Mouse (Mus musculus) neural tube, embryonic 10.5 days (tissue): ENCODE results near the gene Fgf9.

Source experiments
- DNase-seq: peaks from one replicate; pipeline ENCODE4 v3.0.0-alpha.2; 2017; ENCODE audit warnings: low spot score; ENCODE audit errors: extremely low spot score

The Fgf9 gene

GRCm38 (mm10) chr14:58087326-58087725 lies 17.0 kb downstream of the Fgf9 start:
- DNase-seq, result no peak

DNA sequence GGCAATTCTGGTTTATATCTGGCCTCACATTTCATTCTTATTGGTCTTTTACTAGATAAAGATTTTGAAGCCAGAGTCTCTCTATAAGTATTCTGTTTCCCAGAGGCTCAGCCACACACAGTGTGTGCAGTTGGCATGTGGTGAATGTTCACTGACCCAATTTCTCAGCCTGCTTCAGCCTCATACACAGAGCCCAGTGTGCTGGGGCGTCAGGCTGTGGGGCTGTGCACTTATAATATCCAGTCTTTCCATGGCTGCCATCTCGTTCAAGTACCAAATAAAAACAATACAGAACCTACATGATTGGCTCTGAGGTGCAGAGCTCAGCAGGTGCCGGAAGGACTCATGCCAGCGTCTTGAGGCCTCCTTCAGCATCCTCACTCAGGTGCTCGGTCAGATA lies 19.1 kb downstream of the Fgf9 start:
- no peak for DNase-seq

DNA sequence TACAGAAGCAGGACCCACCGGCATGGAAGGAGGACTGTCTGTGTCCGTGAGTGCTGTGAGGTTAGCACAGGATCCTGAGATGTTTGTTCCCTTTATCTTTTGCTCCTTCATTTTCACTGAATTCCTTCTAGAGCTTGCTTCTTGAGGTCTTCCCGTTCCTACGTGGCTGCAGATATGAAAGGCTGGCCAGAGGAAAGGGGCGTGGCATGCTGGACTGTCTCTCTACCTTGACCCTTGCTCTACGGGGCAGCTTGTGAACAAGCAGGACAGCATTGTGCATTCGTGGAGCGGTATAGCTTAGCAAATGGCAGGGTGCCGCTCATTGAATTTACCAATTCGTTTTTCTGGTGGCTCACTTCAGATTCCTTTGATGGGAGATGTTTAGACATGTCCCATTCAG lies 21.0 kb downstream of the Fgf9 start:
- DNase-seq, result no peak

GRCm38 (mm10) chr14:58099599-58099998 lies 29.3 kb downstream of the Fgf9 start:
- no peak for DNase-seq

DNA sequence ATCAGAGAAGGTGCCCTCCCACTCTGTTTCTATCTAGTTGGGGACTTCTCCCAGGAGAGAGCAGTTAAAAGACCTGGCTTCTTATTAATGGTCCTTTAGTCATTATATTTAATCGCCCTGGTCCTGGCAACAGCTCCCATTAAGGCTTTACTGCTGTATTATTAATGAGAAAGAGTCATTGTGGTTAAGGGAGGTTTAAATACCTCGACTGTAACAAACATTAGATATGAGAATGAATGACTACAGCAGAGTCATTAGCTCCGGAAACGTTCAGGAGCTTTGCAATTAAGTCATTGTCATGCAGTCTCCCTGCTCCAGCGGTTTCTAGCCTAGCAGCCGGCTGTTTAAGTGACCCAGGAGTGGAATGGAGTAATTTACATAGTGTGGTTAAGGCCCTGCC lies 31.0 kb downstream of the Fgf9 start:
- DNase-seq, result no peak

DNA sequence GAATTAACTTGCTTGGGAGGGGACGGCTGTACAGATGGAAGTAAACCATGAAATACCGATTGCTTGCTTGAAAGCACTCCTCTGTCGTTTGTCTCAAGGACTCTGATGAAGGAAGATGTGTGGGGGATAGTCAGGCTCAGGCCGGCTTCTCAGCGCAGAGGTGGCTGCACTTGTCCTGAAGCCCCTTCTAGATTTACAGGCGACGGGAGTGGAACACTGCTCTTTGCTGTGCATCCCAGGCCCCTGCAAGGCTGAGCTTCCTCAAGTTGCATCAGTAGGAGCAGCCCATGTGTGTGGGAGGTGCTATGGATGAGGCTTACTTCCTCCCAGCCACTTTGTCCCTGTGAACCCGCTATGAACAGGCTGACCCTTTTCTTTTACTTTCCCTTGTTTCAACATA lies 33.9 kb downstream of the Fgf9 start:
- no peak for DNase-seq

GRCm38 (mm10) chr14:58105596-58105995 lies 35.2 kb downstream of the Fgf9 start:
- DNase-seq, result no peak

- no peak for DNase-seq
Observed at GRCm38 (mm10) chr14:58109601-58110000, 39.3 kb downstream of the Fgf9 start.

GRCm38 (mm10) chr14:58111562-58111961 lies 41.2 kb downstream of the Fgf9 start:
- no peak for DNase-seq

DNA sequence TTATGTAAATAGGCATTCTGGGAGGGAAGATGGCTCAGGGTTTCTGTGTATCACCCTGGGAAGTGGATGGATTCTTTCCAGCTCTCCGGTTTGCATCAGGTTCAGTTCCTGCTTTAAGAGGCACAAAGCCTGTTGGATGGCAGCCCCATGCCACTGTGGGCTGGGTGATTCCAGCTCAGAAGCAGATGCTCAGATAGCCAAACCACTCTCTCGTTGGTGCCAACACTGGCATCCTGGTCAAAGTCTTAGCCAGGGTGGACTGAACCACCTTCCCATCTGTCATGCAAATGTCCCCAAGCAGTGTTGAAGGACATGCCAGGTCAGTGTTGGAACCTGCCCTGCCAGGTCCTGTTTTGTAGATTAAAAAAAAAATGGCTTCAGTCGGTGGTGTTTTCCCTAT lies 42.0 kb downstream of the Fgf9 start:
- no peak for DNase-seq

- no peak for DNase-seq
Observed at GRCm38 (mm10) chr14:58113180-58113579, 42.8 kb downstream of the Fgf9 start.

DNA sequence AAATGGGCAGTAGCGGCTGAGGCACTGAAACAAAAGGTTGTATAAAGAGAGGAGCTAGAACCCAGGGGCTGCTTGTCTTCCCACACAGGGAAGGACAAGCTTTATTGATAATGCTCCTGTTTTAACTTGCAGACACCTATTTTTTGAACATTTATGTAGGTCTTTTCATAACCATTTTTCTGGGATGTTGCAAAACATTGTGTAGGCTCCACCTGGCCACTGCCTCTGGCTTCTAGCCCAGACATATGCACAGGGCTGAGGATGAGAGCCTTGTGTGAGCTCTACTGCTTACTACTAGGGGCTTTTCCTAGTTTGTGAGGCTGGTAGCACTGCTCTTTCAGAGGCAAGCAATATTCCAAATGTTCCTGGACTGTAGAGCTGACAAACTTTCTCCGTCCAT lies 43.8 kb downstream of the Fgf9 start:
- no peak for DNase-seq

DNA sequence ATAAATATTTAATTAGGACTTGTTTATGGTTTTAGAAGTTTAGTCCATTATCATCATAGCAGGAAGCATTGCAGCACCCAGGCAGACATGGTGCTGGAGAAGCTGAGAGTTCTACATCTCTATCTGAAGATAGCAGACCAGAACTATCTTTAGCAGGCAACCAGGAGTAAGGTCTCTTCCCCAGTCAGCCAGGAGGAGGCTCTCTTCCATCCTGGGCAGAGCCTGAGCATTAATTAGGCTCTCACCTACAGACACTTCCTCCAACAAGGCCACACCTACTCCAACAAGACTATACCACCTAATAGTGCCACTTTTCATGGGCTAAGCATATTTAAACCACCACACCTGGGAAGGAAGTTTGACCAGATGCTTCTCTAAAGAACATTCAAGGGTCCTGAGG lies 54.3 kb downstream of the Fgf9 start:
- DNase-seq, result no peak

DNA sequence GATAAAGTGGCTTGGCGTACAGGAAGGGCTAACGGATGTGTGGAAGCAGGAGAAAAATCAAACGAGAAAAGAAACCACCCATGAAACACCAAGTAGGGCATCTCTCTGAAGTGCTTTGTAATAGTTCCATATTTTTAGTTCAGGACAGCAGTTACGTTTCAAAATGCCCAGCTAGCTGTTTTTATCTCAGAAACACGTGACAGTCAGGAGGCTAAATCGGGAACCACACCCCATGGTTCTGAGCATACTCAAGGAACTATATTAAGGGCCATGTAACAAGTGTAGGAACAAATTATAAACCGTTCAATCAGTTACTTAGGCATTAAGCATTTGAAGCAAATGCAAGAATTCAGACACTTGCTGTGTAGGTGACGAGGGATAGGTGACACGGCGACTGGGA lies 56.2 kb downstream of the Fgf9 start:
- DNase-seq, result no peak

DNA sequence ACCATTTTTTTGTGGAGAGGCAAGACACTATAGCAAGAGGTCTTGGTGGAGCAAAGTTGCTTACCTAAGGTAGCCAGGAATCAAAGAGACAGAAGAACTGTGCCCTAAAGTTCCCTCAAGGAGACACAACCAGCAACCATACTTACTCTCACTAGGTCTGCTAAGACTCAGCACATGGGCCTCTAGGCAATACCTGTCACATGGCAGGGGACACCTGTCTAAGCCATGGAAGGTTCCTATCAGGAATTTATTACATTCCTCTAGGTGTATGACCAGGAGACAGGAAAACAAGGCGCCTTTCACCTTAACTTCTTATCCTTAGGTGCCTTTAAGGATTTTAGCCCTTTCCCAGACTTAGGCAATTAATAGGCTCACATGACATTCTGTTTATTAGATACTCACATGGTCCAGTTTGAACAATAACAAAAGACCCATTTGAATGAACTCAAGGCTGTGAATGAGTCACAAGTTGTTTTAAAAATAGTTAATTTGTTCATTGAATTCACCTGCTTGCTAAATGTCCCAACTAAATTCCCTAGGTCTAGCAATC lies 69.2 kb downstream of the Fgf9 start:
- DNase-seq, result no peak

DNA sequence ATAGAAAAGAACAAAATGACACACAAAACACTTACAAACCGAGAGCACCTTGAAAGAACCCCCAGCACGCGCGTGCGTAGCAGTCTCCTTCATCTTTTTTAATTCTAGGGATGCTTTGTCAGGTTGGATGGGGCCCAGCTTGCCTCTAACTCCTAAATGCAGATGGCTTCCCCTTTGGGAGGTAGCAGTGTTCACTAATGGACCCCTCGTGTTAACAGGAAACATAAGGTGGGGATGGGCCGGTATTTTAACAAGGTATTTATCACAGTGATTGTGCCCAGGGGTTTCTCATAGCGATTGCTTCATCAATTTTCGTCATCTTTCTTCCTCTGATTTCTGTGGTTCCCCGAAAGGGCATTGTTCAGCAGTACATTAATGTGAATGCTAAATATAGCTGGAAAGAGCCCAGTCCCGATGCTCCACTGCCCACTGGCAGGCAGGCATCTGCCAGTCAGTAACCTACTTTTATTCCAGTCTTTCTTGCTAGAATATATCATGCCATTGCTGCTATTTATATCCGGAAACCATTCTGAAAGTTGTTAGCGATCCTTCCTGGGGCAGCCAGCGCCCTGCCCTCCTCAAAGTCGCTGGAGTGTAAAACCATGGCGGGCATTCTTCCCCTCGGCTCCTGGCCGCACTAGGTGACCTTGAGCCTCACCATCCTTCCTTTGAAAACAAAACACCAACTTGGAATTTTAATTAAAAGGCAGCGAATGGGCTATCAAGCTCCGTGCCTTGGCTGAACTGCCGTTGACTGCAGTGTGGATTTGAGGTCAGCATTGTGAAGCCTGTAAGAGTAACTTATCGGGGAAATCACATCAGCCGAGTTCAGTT lies 79.5 kb downstream of the Fgf9 start:
- no peak for DNase-seq

DNA sequence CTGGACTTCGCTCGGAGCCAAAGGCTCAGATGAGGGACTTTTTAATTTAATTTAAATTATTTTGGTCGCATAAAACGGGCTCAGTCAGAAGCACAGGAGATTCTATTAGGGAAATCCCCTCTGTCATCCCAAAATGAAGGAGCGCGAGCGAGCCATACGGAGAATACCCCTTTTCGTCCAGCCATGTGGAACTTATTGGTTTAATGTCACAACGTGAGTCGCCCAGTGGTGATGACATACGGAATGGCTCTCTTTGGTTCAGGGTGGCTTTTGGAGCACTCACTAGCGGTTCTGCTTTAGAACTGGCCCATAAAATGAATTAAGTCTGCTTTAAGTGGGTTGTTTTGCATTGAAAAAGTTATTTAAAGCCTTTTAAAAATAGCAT lies 80.1 kb downstream of the Fgf9 start:
- DNase-seq, result no peak

DNA sequence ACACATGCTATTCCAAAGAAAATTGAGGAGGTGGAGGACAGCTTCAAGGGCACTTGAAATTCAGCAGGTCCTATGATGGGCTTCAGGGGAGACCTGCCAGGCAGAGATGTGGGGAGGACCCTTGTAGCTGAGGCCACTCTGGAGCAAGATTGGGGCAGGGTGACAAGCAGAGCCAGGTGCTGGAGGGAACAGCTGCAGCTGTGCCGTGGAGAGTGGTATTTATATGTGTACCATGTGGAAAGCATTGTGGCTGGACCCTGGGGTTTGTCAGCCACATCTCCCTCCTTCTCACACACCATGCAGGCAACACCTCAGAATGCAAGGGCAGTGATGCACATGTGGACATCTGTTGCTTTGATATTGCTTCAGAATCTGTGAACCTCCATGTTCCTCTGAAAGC lies 81.8 kb downstream of the Fgf9 start:
- no peak for DNase-seq

- no peak for DNase-seq
Observed at GRCm38 (mm10) chr14:58153470-58154416, 83.4 kb downstream of the Fgf9 start.

DNA sequence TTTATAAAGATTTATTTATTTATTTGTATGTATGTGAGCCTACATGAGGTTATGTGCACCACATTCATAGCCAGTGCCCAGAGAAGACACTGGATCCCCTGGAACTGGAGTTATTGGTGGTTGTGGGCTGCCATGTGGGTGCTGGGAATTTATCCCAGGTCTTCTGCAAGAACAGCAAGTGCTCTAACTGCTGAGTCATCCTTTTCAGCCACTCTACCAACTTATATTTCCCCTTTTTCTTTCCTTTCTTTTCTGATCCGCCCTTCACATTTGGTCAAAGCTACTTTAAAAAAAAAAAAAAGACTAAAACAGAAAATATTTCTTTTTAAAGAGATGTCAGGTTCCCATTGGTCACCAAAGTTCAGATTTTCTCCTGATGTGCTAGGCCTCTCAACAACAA lies 90.3 kb downstream of the Fgf9 start:
- no peak for DNase-seq
